Mouse (Mus musculus) myocyte (in vitro differentiated cells): ENCODE measurements at regions not wholly inside any gene's neighbourhood (a gene's known extent, or its start where the extent isn't known, plus 50 kb on each side); places are given as distances from the start of the nearest gene placed in this dataset.

Experiments
- H3K27me3 ChIP-seq: one replicate; pipeline ENCODE4 v1.6.1; 2011; ENCODE audit not compliant: control insufficient read depth, insufficient read depth, insufficient read length
- H3K36me3 ChIP-seq: one replicate; pipeline ENCODE4 v1.6.1; 2011; ENCODE audit not compliant: control insufficient read depth, insufficient read depth
- H3K4me2 ChIP-seq: one replicate; pipeline ENCODE4 v1.6.1; 2011; ENCODE audit warnings: low read depth, control low read depth
- H3K4me3 ChIP-seq: one replicate; pipeline ENCODE4 v1.5.1; 2011; ENCODE audit warnings: mild to moderate bottlenecking, control low read depth, moderate library complexity
- H3K79me2 ChIP-seq: one replicate; pipeline ENCODE4 v1.6.1; 2011; ENCODE audit not compliant: control insufficient read depth, insufficient read depth
- H3ac ChIP-seq: one replicate; pipeline ENCODE4 v1.6.1; 2011; ENCODE audit not compliant: control insufficient read depth, insufficient read length
- CEBPB ChIP-seq: IDR thresholded peaks from 2 replicates; pipeline ENCODE4 v1.6.1; 2011; ENCODE audit warnings: mild to moderate bottlenecking, moderate library complexity; ENCODE audit not compliant: poor library complexity, insufficient read depth, severe bottlenecking
- E2F4 ChIP-seq: IDR thresholded peaks from one replicate; pipeline ENCODE4 v1.6.1; 2011; ENCODE audit warnings: mild to moderate bottlenecking, control low read depth, moderate library complexity; ENCODE audit not compliant: insufficient read depth
- MAX ChIP-seq: IDR thresholded peaks from one replicate; pipeline ENCODE4 v1.6.1; 2011; ENCODE audit warnings: low read depth, mild to moderate bottlenecking, control low read depth
- MYOD1 ChIP-seq, 3 experiments: IDR thresholded peaks; one replicate each; pipeline ENCODE4 v1.6.1; 2011; ENCODE audit warnings: control low read depth in 2 of 3, low read depth in 2 of 3, mild to moderate bottlenecking in 2 of 3, moderate library complexity in 1 of 3; ENCODE audit not compliant: insufficient read length in 2 of 3, control insufficient read depth in 1 of 3
- MYOG ChIP-seq, 3 experiments: IDR thresholded peaks; one replicate each; pipeline ENCODE4 v1.6.1; 2011; ENCODE audit warnings: control low read depth in 2 of 3, low read depth in 2 of 3, mild to moderate bottlenecking in 2 of 3; ENCODE audit not compliant: insufficient read length in 2 of 3, control insufficient read depth in 1 of 3, insufficient read depth in 1 of 3
- POLR2A ChIP-seq: IDR thresholded peaks from one replicate; pipeline ENCODE4 v1.6.1; 2011; ENCODE audit warnings: low read depth, mild to moderate bottlenecking, control low read depth, moderate library complexity; ENCODE audit not compliant: insufficient read length
- POLR2AphosphoS2 ChIP-seq: IDR thresholded peaks from one replicate; pipeline ENCODE4 v1.6.1; 2011; ENCODE audit warnings: low read depth, control low read depth; ENCODE audit not compliant: insufficient read length
- REST ChIP-seq: IDR thresholded peaks from one replicate; pipeline ENCODE4 v1.6.1; 2011; ENCODE audit warnings: mild to moderate bottlenecking, control low read depth, moderate library complexity; ENCODE audit not compliant: insufficient read depth, insufficient read length
- SRF ChIP-seq: IDR thresholded peaks from one replicate; pipeline ENCODE4 v1.6.1; 2011; ENCODE audit warnings: low read depth; ENCODE audit not compliant: control insufficient read depth, insufficient read length
- TCF12 ChIP-seq: IDR thresholded peaks from one replicate; pipeline ENCODE4 v1.6.1; 2011; ENCODE audit warnings: mild to moderate bottlenecking, control low read depth; ENCODE audit not compliant: poor library complexity, insufficient read depth, severe bottlenecking
- TCF3 ChIP-seq: IDR thresholded peaks from one replicate; pipeline ENCODE4 v1.6.1; 2011; ENCODE audit warnings: low read depth, control low read depth; ENCODE audit not compliant: insufficient read length
- USF1 ChIP-seq: IDR thresholded peaks from one replicate; pipeline ENCODE4 v1.6.1; 2011; ENCODE audit warnings: low read depth, mild to moderate bottlenecking, control low read depth, moderate library complexity

DNA sequence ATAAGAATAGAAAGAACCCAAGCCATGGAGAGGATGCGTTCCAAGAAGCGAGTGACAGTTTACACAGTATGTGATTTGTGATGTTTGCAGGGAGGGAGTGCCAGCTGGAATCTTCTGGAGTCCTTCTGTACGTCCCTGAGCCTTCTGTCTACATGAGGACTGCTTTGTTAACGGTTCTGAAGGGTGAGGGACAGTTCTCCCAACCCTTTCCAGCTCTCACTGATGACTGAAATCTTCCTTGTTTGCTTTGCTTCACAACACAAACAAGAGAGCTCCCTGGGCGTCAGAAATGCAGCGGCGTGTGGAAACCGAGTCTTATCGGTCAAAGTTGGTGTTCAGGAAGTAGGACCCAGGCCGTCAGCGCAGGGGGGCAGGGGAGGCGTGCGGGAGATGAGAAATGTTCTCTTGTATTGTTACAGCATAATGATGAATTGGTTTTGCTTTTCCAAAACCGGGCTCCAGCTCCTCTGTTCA lies 112.2 kb upstream of the Npvf start:
- no peak overlapping the region for H3K4me2 ChIP-seq
- TF ChIP-seq MAX (no peak), CEBPB (no peak), TCF12 (no peak), POLR2A (no peak), TCF3 (no peak), USF1 (no peak), MYOD1 (IDR thresholded peaks at IDR 0.05; ENCODE audit: control insufficient read depth in 1 of 3, insufficient read length in 2 of 3, low read depth in 2 of 3) (no peak), MYOG (IDR thresholded peaks at IDR 0.05; ENCODE audit: control insufficient read depth in 1 of 3, insufficient read depth in 1 of 3, insufficient read length in 2 of 3, low read depth in 2 of 3) (no peak)
- no peak overlapping the region for H3ac ChIP-seq
- no peaks in the 10 kb centered on the region for H3K36me3 ChIP-seq
- no peaks in the 10 kb centered on the region for H3K79me2 ChIP-seq
- no peaks in the 10 kb centered on the region for H3K27me3 ChIP-seq
- H3K4me3 ChIP-seq, result no peak overlapping the region

GRCm38 (mm10) chr6:50767126-50767525 lies 112.9 kb upstream of the Npvf start:
- H3K27me3 ChIP-seq, result no peaks in the 10 kb centered on the region
- TF ChIP-seq USF1, result no peak
- TF ChIP-seq TCF12, result no peak
- no peaks in the 10 kb centered on the region for H3K79me2 ChIP-seq
- no peak overlapping the region for H3ac ChIP-seq
- H3K4me3 ChIP-seq, result no peak overlapping the region
- no peaks in the 10 kb centered on the region for H3K36me3 ChIP-seq
- H3K4me2 ChIP-seq, result no peak overlapping the region

GRCm38 (mm10) chr6:50767827-50768226 lies 113.6 kb upstream of the Npvf start:
- Histone ChIP-seq H3K4me2 (no peak overlapping the region), H3K79me2 (no peaks in the 10 kb centered on the region), H3K36me3 (no peaks in the 10 kb centered on the region), H3K27me3 (no peaks in the 10 kb centered on the region), H3K4me3 (no peak overlapping the region), H3ac (no peak overlapping the region)
- TF ChIP-seq POLR2A (no peak), TCF3 (no peak), CEBPB (no peak), MYOD1 (IDR thresholded peaks at IDR 0.05; ENCODE audit: control insufficient read depth in 1 of 3, insufficient read length in 2 of 3, low read depth in 2 of 3) (no peak), SRF (no peak), E2F4 (no peak), USF1 (no peak), MAX (no peak), MYOG (IDR thresholded peaks at IDR 0.05; ENCODE audit: control insufficient read depth in 1 of 3, insufficient read depth in 1 of 3, insufficient read length in 2 of 3, low read depth in 2 of 3) (no peak), POLR2AphosphoS2 (no peak), REST (no peak), TCF12 (no peak)

DNA sequence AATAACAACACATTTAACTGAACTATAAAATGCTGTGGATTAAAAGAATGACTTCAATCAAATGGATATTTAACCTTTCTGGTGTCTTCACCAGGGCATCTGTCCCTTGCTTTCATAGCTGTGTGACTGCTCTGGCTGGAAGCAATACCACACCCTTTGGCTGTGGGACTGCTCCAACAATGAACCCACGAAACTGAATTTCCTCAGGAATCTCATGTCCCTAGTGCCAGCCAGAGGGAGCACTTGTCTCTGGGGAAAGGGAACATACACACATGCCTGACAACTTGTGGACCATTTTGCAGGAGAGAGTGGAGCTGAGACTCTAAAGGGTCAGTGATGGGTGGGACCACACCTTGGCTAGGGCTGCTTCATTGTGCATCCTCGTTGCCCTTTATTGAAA lies 114.9 kb upstream of the Npvf start:
- Histone ChIP-seq H3K4me2 (no peak overlapping the region), H3K79me2 (no peaks in the 10 kb centered on the region), H3K4me3 (no peak overlapping the region), H3ac (no peak overlapping the region), H3K36me3 (no peaks in the 10 kb centered on the region), H3K27me3 (no peaks in the 10 kb centered on the region)
- no peak for TF ChIP-seq E2F4
- no peak for TF ChIP-seq MYOD1 (IDR thresholded peaks at IDR 0.05; ENCODE audit: control insufficient read depth in 1 of 3, insufficient read length in 2 of 3, low read depth in 2 of 3)
- TF ChIP-seq SRF, result no peak
- no peak for TF ChIP-seq TCF12
- no peak for TF ChIP-seq REST
- TF ChIP-seq CEBPB, result no peak
- no peak for TF ChIP-seq MYOG (IDR thresholded peaks at IDR 0.05; ENCODE audit: control insufficient read depth in 1 of 3, insufficient read depth in 1 of 3, insufficient read length in 2 of 3, low read depth in 2 of 3)

DNA sequence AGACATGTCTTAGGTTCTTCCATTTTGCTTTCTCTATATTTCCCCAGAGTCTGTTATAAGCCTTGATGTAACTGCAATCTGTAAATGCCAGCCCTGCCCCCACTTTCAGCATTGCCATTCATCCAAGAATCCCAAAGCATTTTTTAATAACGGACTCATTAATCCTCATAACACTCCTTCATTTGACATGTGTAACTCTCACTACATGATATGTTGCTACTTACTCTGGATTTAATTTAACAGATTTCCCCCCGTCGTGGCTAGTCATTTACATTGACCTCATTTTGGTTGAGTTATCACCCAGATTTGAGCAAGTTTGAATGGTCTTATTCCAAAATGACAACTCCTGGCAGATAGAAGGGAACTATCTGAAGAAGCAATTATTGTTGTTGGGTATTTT lies 116.2 kb upstream of the Npvf start:
- no peaks in the 10 kb centered on the region for H3K36me3 ChIP-seq
- H3K4me2 ChIP-seq, result no peak overlapping the region
- H3K4me3 ChIP-seq, result no peak overlapping the region
- no peak overlapping the region for H3ac ChIP-seq
- no peaks in the 10 kb centered on the region for H3K27me3 ChIP-seq
- no peak for TF ChIP-seq SRF
- no peak for TF ChIP-seq REST
- TF ChIP-seq POLR2A, result no peak
- no peak for TF ChIP-seq POLR2AphosphoS2
- no peak for TF ChIP-seq TCF3
- no peak for TF ChIP-seq USF1
- no peaks in the 10 kb centered on the region for H3K79me2 ChIP-seq

- Histone ChIP-seq H3K79me2 (no peaks in the 10 kb centered on the region), H3K27me3 (no peaks in the 10 kb centered on the region), H3K4me3 (no peak overlapping the region), H3K36me3 (no peaks in the 10 kb centered on the region), H3ac (no peak overlapping the region), H3K4me2 (no peak overlapping the region)
- TF ChIP-seq MAX, result no peak
- TF ChIP-seq MYOG (IDR thresholded peaks at IDR 0.05; ENCODE audit: control insufficient read depth in 1 of 3, insufficient read depth in 1 of 3, insufficient read length in 2 of 3, low read depth in 2 of 3), result no peak
- TF ChIP-seq E2F4, result no peak
- no peak for TF ChIP-seq SRF
- no peak for TF ChIP-seq CEBPB
- no peak for TF ChIP-seq MYOD1 (IDR thresholded peaks at IDR 0.05; ENCODE audit: control insufficient read depth in 1 of 3, insufficient read length in 2 of 3, low read depth in 2 of 3)
- TF ChIP-seq TCF3, result no peak
- no peak for TF ChIP-seq POLR2AphosphoS2
- TF ChIP-seq REST, result no peak
- no peak for TF ChIP-seq TCF12
- TF ChIP-seq POLR2A, result no peak
- no peak for TF ChIP-seq USF1
Measured at GRCm38 (mm10) chr6:50775637-50776036, 121.4 kb upstream of the Npvf start.
